Mouse (Mus musculus): ENCODE results near the gene Fam229b. TPM values are rescaled to one million over a fixed set of nuclear protein-coding genes. Genes with fewer than 3 reads are reported as not detected.

Gene Fam229b
- 0.80 and 1.6 TPM in 2 replicates for polyA plus RNA-seq (2012; rRNA removed)

DNA sequence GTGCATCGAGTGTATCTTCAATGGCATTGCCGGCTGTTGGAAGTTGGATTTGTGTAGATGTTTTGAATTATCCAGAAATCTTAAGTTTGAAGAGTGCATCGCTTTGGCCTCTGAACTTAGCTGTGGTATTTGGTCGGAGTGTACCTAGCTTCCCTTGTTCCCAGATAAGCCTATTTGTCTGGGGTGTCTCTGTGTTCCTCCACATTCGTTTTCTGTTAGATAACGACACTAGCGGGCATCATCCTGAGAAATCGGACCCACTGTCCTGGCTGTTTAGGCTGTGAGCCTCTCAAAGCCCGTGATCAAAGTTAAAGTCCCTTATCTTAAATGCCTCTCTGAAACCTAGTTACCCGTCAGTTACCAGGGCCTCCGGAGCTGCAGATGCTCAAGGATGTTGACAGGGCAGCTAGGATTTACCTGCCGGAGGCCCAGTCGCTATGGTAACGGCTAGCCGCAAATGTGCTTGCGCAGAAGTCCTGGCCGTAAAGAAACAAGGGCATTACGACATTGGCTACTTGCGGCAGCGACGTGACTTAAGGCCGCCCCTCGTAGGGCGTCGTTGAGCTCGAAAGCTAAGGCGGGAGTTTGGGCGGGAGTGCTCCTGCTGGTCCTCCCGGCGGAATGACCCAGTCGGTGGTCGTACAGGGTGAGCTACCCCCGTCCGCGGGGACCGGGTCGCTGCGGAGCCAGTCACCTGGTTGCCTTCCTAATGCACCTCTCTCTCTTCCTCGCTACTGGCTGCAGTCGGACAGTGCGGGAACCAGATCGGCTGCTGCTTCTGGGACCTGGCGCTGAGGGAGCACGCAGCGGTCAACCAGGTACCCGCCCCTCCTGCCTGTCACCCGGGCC lies at the start of gene Fam229b, which contains the start of gene Tube1:
TSS of gene Fam229b (minus strand) at position 453 of the 849 bp plus-strand sequence.
TSS of gene Tube1 (plus strand) at position 515 of the 849 bp plus-strand sequence.
- WGBS = 7% methylated on average over 47 of the region's 47 CpGs
- H3K27me3 ChIP-seq (ENCODE audit: control insufficient read depth, insufficient read depth, low read length) = no peaks in the 10 kb centered on the region
- peak; percentile 94 for DNase-seq
- H3K4me3 ChIP-seq (ENCODE audit: control insufficient read depth, insufficient read depth, low read length) = peak within 1 kb of the TSS; percentile 100
- peaks cover 8% of the 10 kb centered on the region; the same call in 1 of the 2 replicates for H3K36me3 ChIP-seq (ENCODE audit: control insufficient read depth, insufficient read depth, low read length)
- TF ChIP-seq POLR2A (IDR thresholded peaks at IDR 0.05; ENCODE audit: control insufficient read depth, extremely low read depth, insufficient read depth, low read length, poor library complexity) = peak; percentile 80
- TF ChIP-seq CTCF (IDR thresholded peaks at IDR 0.05; ENCODE audit: borderline replicate concordance, control insufficient read depth, extremely low read depth, insufficient read depth, low read length, poor library complexity) = no peak
- peak within 1 kb of the TSS; percentile 71 for H3K27ac ChIP-seq (ENCODE audit: control insufficient read depth, insufficient read depth, low read length)
- peaks cover 22% of the 10 kb centered on the region for H3K4me1 ChIP-seq (replicated peaks; ENCODE audit: control insufficient read depth, insufficient read depth, low read length)

GRCm38 (mm10) chr10:39176981-39177380 lies 43.3 kb upstream of the Fam229b start:
- Histone ChIP-seq H3K4me1 (replicated peaks; ENCODE audit: control insufficient read depth, insufficient read depth, low read length) (no peaks in the 10 kb centered on the region; the same call in 1 of the 2 replicates), H3K27me3 (ENCODE audit: control insufficient read depth, insufficient read depth, low read length) (no peaks in the 10 kb centered on the region), H3K27ac (ENCODE audit: control insufficient read depth, insufficient read depth, low read length) (no peak overlapping the region), H3K36me3 (ENCODE audit: control insufficient read depth, insufficient read depth, low read length) (no peaks in the 10 kb centered on the region), H3K4me3 (ENCODE audit: control insufficient read depth, insufficient read depth, low read length) (no peak overlapping the region)
- TF ChIP-seq CTCF (IDR thresholded peaks at IDR 0.05; ENCODE audit: borderline replicate concordance, control insufficient read depth, extremely low read depth, insufficient read depth, low read length, poor library complexity) (no peak), POLR2A (IDR thresholded peaks at IDR 0.05; ENCODE audit: control insufficient read depth, extremely low read depth, insufficient read depth, low read length, poor library complexity) (no peak)
- no peak for DNase-seq
- 97% methylated on average over 5 of the region's 5 CpGs for WGBS

- peak; percentile 8 for DNase-seq
- H3K36me3 ChIP-seq (ENCODE audit: control insufficient read depth, insufficient read depth, low read length) = no peaks in the 10 kb centered on the region
- H3K27me3 ChIP-seq (ENCODE audit: control insufficient read depth, insufficient read depth, low read length) = no peaks in the 10 kb centered on the region
- H3K4me3 ChIP-seq (ENCODE audit: control insufficient read depth, insufficient read depth, low read length) = no peak overlapping the region
- H3K27ac ChIP-seq (ENCODE audit: control insufficient read depth, insufficient read depth, low read length) = no peak overlapping the region
- H3K4me1 ChIP-seq (replicated peaks; ENCODE audit: control insufficient read depth, insufficient read depth, low read length) = peaks cover 7% of the 10 kb centered on the region
- WGBS = 61% methylated on average over 13 of the region's 13 CpGs
- TF ChIP-seq POLR2A (IDR thresholded peaks at IDR 0.05; ENCODE audit: control insufficient read depth, extremely low read depth, insufficient read depth, low read length, poor library complexity) = no peak
These were observed 39.4 kb upstream of the Fam229b start for GRCm38 (mm10) chr10:39173077-39173476.

- WGBS = 87% methylated on average over 6 of the region's 6 CpGs
- DNase-seq = peak; percentile 8
- Histone ChIP-seq H3K27ac (ENCODE audit: control insufficient read depth, insufficient read depth, low read length) (peak overlapping the region; percentile 8; the same call in 1 of the 2 replicates), H3K4me3 (ENCODE audit: control insufficient read depth, insufficient read depth, low read length) (no peak overlapping the region), H3K36me3 (ENCODE audit: control insufficient read depth, insufficient read depth, low read length) (no peaks in the 10 kb centered on the region), H3K4me1 (replicated peaks; ENCODE audit: control insufficient read depth, insufficient read depth, low read length) (peaks cover 7% of the 10 kb centered on the region), H3K27me3 (ENCODE audit: control insufficient read depth, insufficient read depth, low read length) (no peaks in the 10 kb centered on the region)
- TF ChIP-seq CTCF (IDR thresholded peaks at IDR 0.05; ENCODE audit: borderline replicate concordance, control insufficient read depth, extremely low read depth, insufficient read depth, low read length, poor library complexity) (no peak), POLR2A (IDR thresholded peaks at IDR 0.05; ENCODE audit: control insufficient read depth, extremely low read depth, insufficient read depth, low read length, poor library complexity) (no peak)
These were observed 38.8 kb upstream of the Fam229b start for GRCm38 (mm10) chr10:39172540-39172931.

GRCm38 (mm10) chr10:39171603-39172539 lies 38.2 kb upstream of the Fam229b start:
- no peaks in the 10 kb centered on the region for H3K27me3 ChIP-seq (ENCODE audit: control insufficient read depth, insufficient read depth, low read length)
- WGBS = 24% methylated on average over 26 of the region's 26 CpGs
- peak overlapping the region; percentile 44 for H3K4me3 ChIP-seq (ENCODE audit: control insufficient read depth, insufficient read depth, low read length)
- TF ChIP-seq CTCF (IDR thresholded peaks at IDR 0.05; ENCODE audit: borderline replicate concordance, control insufficient read depth, extremely low read depth, insufficient read depth, low read length, poor library complexity) = peak; percentile 71; the same call in 1 of the 2 replicates
- TF ChIP-seq POLR2A (IDR thresholded peaks at IDR 0.05; ENCODE audit: control insufficient read depth, extremely low read depth, insufficient read depth, low read length, poor library complexity) = no peak
- H3K27ac ChIP-seq (ENCODE audit: control insufficient read depth, insufficient read depth, low read length) = peak overlapping the region; percentile 57
- peaks cover 7% of the 10 kb centered on the region for H3K4me1 ChIP-seq (replicated peaks; ENCODE audit: control insufficient read depth, insufficient read depth, low read length)
- DNase-seq = peak; percentile 91
- H3K36me3 ChIP-seq (ENCODE audit: control insufficient read depth, insufficient read depth, low read length) = no peaks in the 10 kb centered on the region

DNA sequence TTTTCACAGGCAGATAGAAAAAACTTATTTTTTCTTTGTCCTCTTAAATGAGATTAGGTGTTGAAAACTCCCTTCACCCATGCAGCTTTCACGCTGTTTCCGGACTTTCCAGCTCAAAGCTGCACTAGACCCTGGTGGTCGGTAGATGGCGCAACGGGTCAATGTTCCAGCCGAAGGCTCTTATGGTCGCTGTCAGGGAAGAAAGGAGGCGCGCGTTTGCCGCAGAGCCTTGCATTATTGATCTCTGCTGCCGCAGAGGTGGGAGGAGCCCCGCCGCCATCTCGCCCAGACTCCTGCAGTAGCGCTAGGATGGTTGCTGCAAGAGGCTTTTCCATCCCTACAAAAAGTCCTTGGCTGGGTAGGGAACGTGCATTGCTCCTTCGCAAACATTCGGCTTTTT lies 37.4 kb upstream of the Fam229b start:
- Histone ChIP-seq H3K4me1 (replicated peaks; ENCODE audit: control insufficient read depth, insufficient read depth, low read length) (peaks cover 7% of the 10 kb centered on the region), H3K27ac (ENCODE audit: control insufficient read depth, insufficient read depth, low read length) (peak overlapping the region; percentile 57), H3K4me3 (ENCODE audit: control insufficient read depth, insufficient read depth, low read length) (peak overlapping the region; percentile 44), H3K27me3 (ENCODE audit: control insufficient read depth, insufficient read depth, low read length) (no peaks in the 10 kb centered on the region), H3K36me3 (ENCODE audit: control insufficient read depth, insufficient read depth, low read length) (no peaks in the 10 kb centered on the region)
- WGBS = under 1% methylated on average over 19 of the region's 19 CpGs
- peak; percentile 95 for DNase-seq
- TF ChIP-seq POLR2A (IDR thresholded peaks at IDR 0.05; ENCODE audit: control insufficient read depth, extremely low read depth, insufficient read depth, low read length, poor library complexity) = 0 out of 2 replicates have a peak, but pooled peaks have one; percentile 33
- TF ChIP-seq CTCF (IDR thresholded peaks at IDR 0.05; ENCODE audit: borderline replicate concordance, control insufficient read depth, extremely low read depth, insufficient read depth, low read length, poor library complexity) = peak; percentile 94
